Mouse (Mus musculus): ENCODE data around the gene 4921517D22Rik. TPM values are rescaled to one million over a fixed set of nuclear protein-coding genes. Genes with fewer than 3 reads are reported as not detected.

The 4921517D22Rik gene
- total RNA-seq, 2 experiments from 2014 or later, result not detected

GRCm38 (mm10) chr13:59699131-59699530 is 5.2 kb upstream of the 4921517D22Rik start:
- DNase-seq (ENCODE audit: low spot score), result no peak
- intact Hi-C loops (cut with DNase I), result no loop called here

GRCm38 (mm10) chr13:59695781-59696180 is 1.9 kb upstream of the 4921517D22Rik start:
- intact Hi-C loops (cut with DNase I), result no loop called here
- no peak for DNase-seq (ENCODE audit: low spot score)

GRCm38 (mm10) chr13:59691478-59691877 is 2.4 kb downstream of the 4921517D22Rik start:
- no peak for DNase-seq (ENCODE audit: low spot score)
- intact Hi-C loops (cut with DNase I), result loop anchor here (5.0 kb wide), 1 partner anchor 36 kb away; no protein-coding TSS in a partner anchor

- DNase-seq (ENCODE audit: low spot score), result no peak
- intact Hi-C loops (cut with DNase I), result loop anchor here (5.0 kb wide), 1 partner anchor 37 kb away; no protein-coding TSS in a partner anchor
These were observed 3.3 kb downstream of the 4921517D22Rik start for GRCm38 (mm10) chr13:59690576-59690975.

- intact Hi-C loops (cut with DNase I), result loop anchor here (5.0 kb wide), 2 partner anchors 37 to 38 kb away; no protein-coding TSS in a partner anchor
- DNase-seq (ENCODE audit: low spot score), result no peak
These were observed 4.1 kb downstream of the 4921517D22Rik start for GRCm38 (mm10) chr13:59689843-59690242.

GRCm38 (mm10) chr13:59689313-59689712 is 4.6 kb downstream of the 4921517D22Rik start:
- no peak for DNase-seq (ENCODE audit: low spot score)
- intact Hi-C loops (cut with DNase I), result loop anchor here (5.0 kb wide), 1 partner anchor 37 kb away; no protein-coding TSS in a partner anchor

- DNase-seq (ENCODE audit: low spot score), result no peak
- intact Hi-C loops (cut with DNase I), result loop anchor here (5.0 kb wide), 1 partner anchor 36 kb away; no protein-coding TSS in a partner anchor
These were observed 5.6 kb downstream of the 4921517D22Rik start for GRCm38 (mm10) chr13:59688338-59688770.

- intact Hi-C loops (cut with DNase I), result loop anchor here (5.0 kb wide), 1 partner anchor 33 kb away; no protein-coding TSS in a partner anchor
- no peak for DNase-seq (ENCODE audit: low spot score)
These were observed 8.7 kb downstream of the 4921517D22Rik start for GRCm38 (mm10) chr13:59685236-59685635.

GRCm38 (mm10) chr13:59682629-59683028 is 11.3 kb downstream of the 4921517D22Rik start:
- no peak for DNase-seq (ENCODE audit: low spot score)
- intact Hi-C loops (cut with DNase I), result no loop called here

- intact Hi-C loops (cut with DNase I), result no loop called here
- DNase-seq (ENCODE audit: low spot score), result no peak
These were observed 14.0 kb downstream of the 4921517D22Rik start for GRCm38 (mm10) chr13:59679908-59680307.

- intact Hi-C loops (cut with DNase I), result no loop called here
- no peak for DNase-seq (ENCODE audit: low spot score)
These were observed 14.6 kb downstream of the 4921517D22Rik start for GRCm38 (mm10) chr13:59679306-59679705.

GRCm38 (mm10) chr13:59676316-59677229 is 17.3 kb downstream of the 4921517D22Rik start:
- no peak for DNase-seq (ENCODE audit: low spot score)
- intact Hi-C loops (cut with DNase I), result no loop called here

GRCm38 (mm10) chr13:59675151-59676011 is 18.5 kb downstream of the 4921517D22Rik start, which contains the start of gene Golm1:
Golm1 (minus strand) TSS chr13:59675811.
- intact Hi-C loops (cut with DNase I), result no loop called here
- peak; percentile 37 for DNase-seq (ENCODE audit: low spot score)

- intact Hi-C loops (cut with DNase I), result no loop called here
- no peak for DNase-seq (ENCODE audit: low spot score)
These were observed 19.2 kb downstream of the 4921517D22Rik start for GRCm38 (mm10) chr13:59674761-59675150.

- intact Hi-C loops (cut with DNase I), result no loop called here
- no peak for DNase-seq (ENCODE audit: low spot score)
These were observed 19.7 kb downstream of the 4921517D22Rik start for GRCm38 (mm10) chr13:59674215-59674614.

- no peak for DNase-seq (ENCODE audit: low spot score)
These were observed 20.3 kb downstream of the 4921517D22Rik start for GRCm38 (mm10) chr13:59673597-59673996.

GRCm38 (mm10) chr13:59672248-59672647 is 21.7 kb downstream of the 4921517D22Rik start:
- no peak for DNase-seq (ENCODE audit: low spot score)

More at GRCm38 (mm10) chr13:59673597-59673996, 20.3 kb downstream of the 4921517D22Rik start:
- intact Hi-C loops (cut with DNase I), result no loop called here

GRCm38 (mm10) chr13:59671521-59671920 is 22.4 kb downstream of the 4921517D22Rik start:
- DNase-seq (ENCODE audit: low spot score), result no peak
- intact Hi-C loops (cut with DNase I), result no loop called here

More at GRCm38 (mm10) chr13:59672248-59672647, 21.7 kb downstream of the 4921517D22Rik start:
- intact Hi-C loops (cut with DNase I), result no loop called here

- no peak for DNase-seq (ENCODE audit: low spot score)
- intact Hi-C loops (cut with DNase I), result no loop called here
These were observed 24.0 kb downstream of the 4921517D22Rik start for GRCm38 (mm10) chr13:59669946-59670345.
